Mouse (Mus musculus) midbrain, postnatal 0 days (tissue): ENCODE data around the gene Gatc. TPM values are rescaled to one million over a fixed set of nuclear protein-coding genes. Genes with fewer than 3 reads are reported as not detected.

Experiments used
- ATAC-seq: fragments of 200-750 bp; cut with Nextera tagmentation; 2 replicates; pipeline ENCODE4 v1.8.0; 2017; ENCODE audit warnings: moderate number of reproducible peaks, mild to moderate bottlenecking, moderate TSS enrichment, moderate library complexity; ENCODE audit not compliant: low FRiP score
- DNase-seq: peaks from one replicate; pipeline ENCODE4 v3.0.0-alpha.2; 2015; ENCODE audit warnings: low spot score
- H3K27ac ChIP-seq: fragments of 300-500 bp; sonication (generic); 2 replicates; pipeline ENCODE4 v1.5.1; 2014; ENCODE audit warnings: low read depth, mild to moderate bottlenecking, low read length, mixed read lengths
- H3K27me3 ChIP-seq: fragments of 300-500 bp; sonication (generic); 2 replicates; pipeline ENCODE4 v1.6.1; 2014; ENCODE audit warnings: low read length, control low read depth, mixed read lengths; ENCODE audit not compliant: insufficient read depth
- H3K36me3 ChIP-seq: fragments of 300-500 bp; sonication (generic); 2 replicates; pipeline ENCODE4 v1.6.1; 2014; ENCODE audit warnings: low read length, control low read depth, mixed read lengths; ENCODE audit not compliant: insufficient read depth
- H3K4me1 ChIP-seq: fragments of 300-500 bp; sonication (generic); 2 replicates; pipeline ENCODE4 v1.6.1; 2014; ENCODE audit warnings: mild to moderate bottlenecking, control low read depth, antibody characterized with exemption, low read length, mixed read lengths; ENCODE audit not compliant: insufficient read depth
- H3K4me2 ChIP-seq: fragments of 300-500 bp; sonication (generic); 2 replicates; pipeline ENCODE4 v1.6.1; 2014; ENCODE audit warnings: low read depth, mild to moderate bottlenecking, low read length, mixed read lengths; ENCODE audit not compliant: poor library complexity, severe bottlenecking
- H3K4me3 ChIP-seq: fragments of 300-500 bp; sonication (generic); 2 replicates; pipeline ENCODE4 v1.5.1; 2014; ENCODE audit warnings: low read depth, mild to moderate bottlenecking, low read length, moderate library complexity
- H3K9ac ChIP-seq: fragments of 300-500 bp; sonication (generic); replicated peaks from 2 replicates; pipeline ENCODE4 v1.6.1; 2014; ENCODE audit warnings: mild to moderate bottlenecking, low read length, moderate library complexity, mixed read lengths; ENCODE audit not compliant: poor library complexity, severe bottlenecking
- H3K9me3 ChIP-seq: fragments of 300-500 bp; sonication (generic); 2 replicates; pipeline ENCODE4 v1.6.1; 2016; ENCODE audit warnings: low read length, control low read depth
- CTCF ChIP-seq: IDR thresholded peaks from 2 replicates; pipeline ENCODE4 v1.5.1; 2016; ENCODE audit warnings: antibody characterized with exemption, mild to moderate bottlenecking
- WGBS: fragments of 180-500 bp; shearing (Covaris S2); extraction: QIAGEN DNeasy Blood & Tissue Kit; methylation state at CpG from one replicate; pipeline ENCODE4 v1.1.7; 2014; 5-methylcytosine and 5-hydroxymethylcytosine counted together
- polyA plus RNA-seq: library from polyadenylated mRNA; unstranded; fragments of >200 nt; fragmentation: Nextera tagmentation; extraction: Ambion mirVana; gene quantifications from 2 replicates; pipeline ENCODE4 v1.2.1, GENCODE M21; 2015
- total RNA-seq: library from RNA; depleted of rRNA; stranded (reverse); fragments of >200 nt; gene quantifications from 2 replicates; pipeline ENCODE4 v1.2.3, GENCODE M21; 2014

The Gatc gene
- total and polyA plus RNA-seq, 2 experiments from 2014 or later = 27.8 to 42.4 TPM

DNA sequence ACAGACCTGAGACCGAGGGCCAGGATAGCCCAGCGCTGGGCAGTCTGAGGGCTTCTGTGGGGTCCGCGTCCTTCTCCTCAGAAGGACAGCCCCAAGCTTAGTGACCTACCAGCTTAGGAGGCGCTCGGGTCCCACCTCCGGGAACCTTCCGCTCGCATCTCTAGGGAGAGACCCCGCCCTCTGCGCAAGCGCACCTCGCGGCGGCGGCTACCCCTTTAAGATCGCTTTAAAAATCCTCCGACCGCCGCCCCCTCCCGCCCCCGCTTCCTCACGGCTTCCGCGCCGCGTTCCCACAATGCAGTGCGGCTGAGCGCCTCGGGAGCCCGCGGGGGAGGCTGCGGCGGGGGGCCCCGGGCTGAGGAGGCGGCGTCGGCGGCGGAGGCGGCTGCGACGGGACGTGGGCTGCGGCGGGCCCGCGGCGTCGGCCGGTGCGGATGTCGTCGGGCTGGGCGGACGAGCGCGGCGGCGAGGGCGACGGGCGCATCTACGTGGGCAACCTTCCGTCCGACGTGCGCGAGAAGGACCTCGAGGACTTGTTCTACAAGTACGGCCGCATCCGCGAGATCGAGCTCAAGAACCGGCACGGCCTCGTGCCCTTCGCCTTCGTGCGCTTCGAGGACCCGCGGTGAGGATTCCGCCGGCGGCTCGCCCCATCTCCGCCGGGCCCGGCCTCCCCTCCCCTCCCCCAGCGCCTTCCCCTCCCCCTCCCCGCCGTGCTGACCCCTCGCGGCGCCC is 13.9 kb downstream of the Gatc start, which contains the start of gene Srsf9:
Gene Srsf9 (plus strand): TSS at position 303 of the 735 bp plus-strand sequence.
- TF ChIP-seq CTCF = no peak
- 0 out of 2 replicates have a peak, but pooled peaks cover 4% of the 10 kb centered on the region for H3K4me1 ChIP-seq
- peak within 1 kb of the TSS; percentile 86 for H3K9ac ChIP-seq
- peak; percentile 89 for ATAC-seq
- peak within 1 kb of the TSS; percentile 88 for H3K27ac ChIP-seq
- H3K4me3 ChIP-seq = peak within 1 kb of the TSS; percentile 94
- peaks cover 14% of the 10 kb centered on the region for H3K36me3 ChIP-seq
- WGBS = under 1% methylated on average over 53 of the region's 97 CpGs
- peak within 1 kb of the TSS; percentile 85 for H3K4me2 ChIP-seq
- H3K9me3 ChIP-seq = no peaks in the 10 kb centered on the region
- H3K27me3 ChIP-seq = no peaks in the 10 kb centered on the region
- DNase-seq = peak; percentile 94

DNA sequence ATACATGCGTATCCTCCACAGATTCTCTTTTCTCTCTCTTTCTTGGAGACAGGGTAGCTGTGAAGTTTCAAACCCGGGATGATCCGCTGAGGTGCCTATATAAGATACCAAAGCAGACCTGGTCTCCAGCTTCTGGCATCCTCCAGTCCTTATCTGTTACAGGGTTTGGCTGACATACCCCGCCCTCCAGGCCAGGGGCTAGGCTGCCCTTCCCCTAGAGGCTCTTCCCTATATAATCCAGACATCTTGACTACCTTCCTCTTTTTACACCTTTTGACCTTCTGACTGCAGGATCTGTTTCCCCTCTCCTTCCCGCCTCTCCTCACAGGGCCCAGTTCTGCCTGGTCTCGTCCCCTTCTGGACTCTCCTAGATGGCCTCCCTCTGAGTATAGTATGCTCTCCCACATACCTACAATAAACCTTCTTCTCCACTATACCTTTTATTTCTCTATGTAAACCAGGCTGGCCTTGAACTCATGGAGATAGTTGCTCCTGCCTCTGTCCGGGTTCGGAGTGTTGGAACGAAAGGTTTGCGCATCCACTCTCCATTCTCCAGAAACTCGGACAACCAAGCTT is 14.6 kb downstream of the Gatc start:
- peak overlapping the region; percentile 85 for H3K4me2 ChIP-seq
- peak overlapping the region; percentile 94 for H3K4me3 ChIP-seq
- no peaks in the 10 kb centered on the region for H3K27me3 ChIP-seq
- peaks cover 7% of the 10 kb centered on the region for H3K36me3 ChIP-seq
- DNase-seq (no peak), ATAC-seq (0 out of 2 replicates have a peak, but pooled peaks have one; percentile 33)
- H3K4me1 ChIP-seq = 0 out of 2 replicates have a peak, but pooled peaks cover 4% of the 10 kb centered on the region
- 28% methylated on average over 11 of the region's 11 CpGs for WGBS
- TF ChIP-seq CTCF = no peak
- peak overlapping the region; percentile 86 for H3K9ac ChIP-seq
- H3K27ac ChIP-seq = peak overlapping the region; percentile 88
- no peaks in the 10 kb centered on the region for H3K9me3 ChIP-seq

DNA sequence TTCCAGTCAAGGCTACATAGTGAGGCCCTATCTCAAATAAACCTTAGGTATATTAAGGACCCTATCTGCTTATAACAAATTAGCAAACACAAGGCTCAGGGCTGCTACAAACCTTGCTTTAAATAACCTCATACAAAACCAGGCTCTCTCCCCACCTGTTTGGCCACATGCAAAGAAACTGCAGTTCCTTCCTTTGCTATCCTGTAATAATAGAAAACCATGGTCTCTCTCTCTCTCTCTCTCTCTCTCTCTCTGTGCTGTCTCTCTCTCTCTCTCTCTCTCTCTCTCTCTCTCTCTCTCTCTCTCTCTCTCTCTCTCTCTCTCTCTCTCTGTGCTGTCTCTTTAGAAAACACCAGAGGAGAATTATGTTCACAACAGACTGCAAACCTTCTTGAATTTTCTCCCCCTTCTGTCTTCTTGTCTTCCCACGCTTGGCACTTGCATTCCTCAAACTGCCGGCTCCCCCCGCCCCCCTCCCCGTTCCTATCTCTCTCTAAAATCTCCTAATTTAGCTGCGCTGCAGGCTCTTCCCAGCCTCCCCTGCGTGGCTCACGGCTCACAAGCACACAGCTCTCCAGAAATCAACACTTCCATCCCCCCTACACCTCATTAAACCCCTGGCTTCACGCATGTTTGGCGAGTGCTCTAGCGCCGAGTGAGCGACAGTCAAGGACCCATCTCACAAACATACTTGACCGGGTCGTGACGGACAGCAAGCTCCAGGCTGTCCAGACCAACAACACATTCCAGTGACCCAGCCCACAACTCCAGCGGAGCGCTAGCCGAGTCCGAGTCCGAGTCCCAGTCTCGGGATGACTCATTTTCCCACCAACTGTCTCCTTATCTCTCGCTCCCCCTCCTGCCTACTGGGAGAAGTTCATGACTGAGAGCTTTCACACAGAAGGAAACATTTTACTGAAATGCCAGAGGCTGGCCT is 21.7 kb downstream of the Gatc start:
- under 1% methylated on average over 22 of the region's 22 CpGs for WGBS
- Histone ChIP-seq H3K27me3 (no peaks in the 10 kb centered on the region), H3K4me1 (no peaks in the 10 kb centered on the region), H3K27ac (peak overlapping the region; percentile 71), H3K4me3 (peak overlapping the region; percentile 37), H3K9ac (peak overlapping the region; percentile 40), H3K9me3 (no peaks in the 10 kb centered on the region), H3K36me3 (no peaks in the 10 kb centered on the region), H3K4me2 (peak overlapping the region; percentile 64)
- DNase-seq (peak; percentile 83), ATAC-seq (no peak)
- peak; percentile 72 for TF ChIP-seq CTCF

DNA sequence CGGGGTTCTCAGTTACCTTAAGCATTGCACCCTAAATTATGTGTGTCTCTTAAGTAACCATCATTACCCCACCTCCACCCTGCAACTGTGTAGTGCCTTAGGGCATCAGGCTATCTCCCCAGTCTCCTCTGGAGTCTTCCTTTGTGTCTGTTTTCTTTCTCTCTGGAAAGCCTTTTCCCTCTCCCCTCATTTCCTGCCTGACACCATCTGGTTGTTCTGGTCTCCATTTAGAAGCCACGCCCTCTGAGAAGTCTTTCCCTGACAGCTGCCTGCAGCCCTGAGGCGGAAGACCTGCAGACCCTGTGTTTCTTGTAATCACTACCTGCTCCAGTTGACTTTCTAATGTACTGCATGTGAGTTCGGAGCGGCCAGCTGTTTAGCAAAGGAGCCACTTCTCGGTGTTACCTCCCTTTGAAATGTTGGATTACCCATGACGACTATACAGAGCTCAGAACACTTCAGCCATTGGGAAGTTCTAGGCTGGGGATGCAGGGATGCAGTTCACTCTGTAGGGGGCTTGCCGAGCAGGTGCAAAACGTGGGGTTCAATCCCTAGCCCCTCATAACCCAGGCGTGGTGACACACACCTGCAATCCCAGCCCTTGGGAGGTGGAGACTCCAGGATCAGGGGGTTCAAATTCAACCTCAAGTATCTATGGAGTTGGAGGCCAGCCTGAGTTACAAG is 23.2 kb downstream of the Gatc start:
- Histone ChIP-seq H3K9ac (no peak overlapping the region), H3K4me3 (no peak overlapping the region), H3K9me3 (no peaks in the 10 kb centered on the region), H3K27ac (no peak overlapping the region), H3K27me3 (no peaks in the 10 kb centered on the region), H3K4me2 (no peak overlapping the region), H3K36me3 (no peaks in the 10 kb centered on the region), H3K4me1 (no peaks in the 10 kb centered on the region)
- no peak for TF ChIP-seq CTCF
- DNase-seq (peak; percentile 54), ATAC-seq (peak; percentile 27; the same call in 1 of the 2 replicates)
- 9% methylated on average over 10 of the region's 10 CpGs for WGBS

GRCm38 (mm10) chr5:115316968-115317644 is 23.9 kb downstream of the Gatc start:
- no peak overlapping the region for H3K4me3 ChIP-seq
- no peaks in the 10 kb centered on the region for H3K27me3 ChIP-seq
- no peaks in the 10 kb centered on the region for H3K4me1 ChIP-seq
- TF ChIP-seq CTCF = no peak
- H3K9ac ChIP-seq = no peak overlapping the region
- peak overlapping the region; percentile 8; the same call in 1 of the 2 replicates for H3K27ac ChIP-seq
- no peaks in the 10 kb centered on the region for H3K36me3 ChIP-seq
- no peak overlapping the region for H3K4me2 ChIP-seq
- H3K9me3 ChIP-seq = no peaks in the 10 kb centered on the region
- no peak for ATAC-seq
- DNase-seq = no peak
- 10% methylated on average over 14 of the region's 14 CpGs for WGBS
